Mouse (Mus musculus) embryonic facial prominence, embryonic 13.5 days (tissue): Measurements from ENCODE around the gene Nos3. TPM values are rescaled to one million over a fixed set of nuclear protein-coding genes. Genes with fewer than 3 reads are reported as not detected.

ENCODE experiments used
- ATAC-seq: fragments of 200-750 bp; cut with Nextera tagmentation; 2 replicates; pipeline ENCODE4 v1.8.0; 2017; ENCODE audit warnings: low read depth; ENCODE audit not compliant: insufficient number of reproducible peaks, insufficient read depth, low FRiP score, low TSS enrichment
- H3K27ac ChIP-seq: fragments of 300-500 bp; sonication (generic); 2 replicates; pipeline ENCODE4 v1.5.1; 2015; ENCODE audit warnings: moderate library complexity, mild to moderate bottlenecking, inconsistent platforms
- H3K27me3 ChIP-seq: fragments of 300-500 bp; sonication (generic); 2 replicates; pipeline ENCODE4 v1.6.1; 2015; ENCODE audit warnings: mild to moderate bottlenecking, inconsistent platforms
- H3K36me3 ChIP-seq: fragments of 300-500 bp; sonication (generic); 2 replicates; pipeline ENCODE4 v1.6.1; 2015; ENCODE audit warnings: mild to moderate bottlenecking, inconsistent platforms
- H3K4me1 ChIP-seq: fragments of 300-500 bp; sonication (generic); 2 replicates; pipeline ENCODE4 v1.6.1; 2015; ENCODE audit warnings: inconsistent platforms
- H3K4me2 ChIP-seq: fragments of 300-500 bp; sonication (generic); 2 replicates; pipeline ENCODE4 v1.6.1; 2015; ENCODE audit warnings: moderate library complexity, mild to moderate bottlenecking, inconsistent platforms
- H3K4me3 ChIP-seq: fragments of 300-500 bp; sonication (generic); 2 replicates; pipeline ENCODE4 v1.5.1; 2015; ENCODE audit warnings: mild to moderate bottlenecking, inconsistent platforms
- H3K9ac ChIP-seq: fragments of 300-500 bp; sonication (generic); 2 replicates; pipeline ENCODE4 v1.6.1; 2015; ENCODE audit warnings: mild to moderate bottlenecking, inconsistent platforms
- H3K9me3 ChIP-seq: fragments of 300-500 bp; sonication (generic); 2 replicates; pipeline ENCODE4 v1.6.1; 2016; ENCODE audit warnings: inconsistent platforms
- WGBS: fragments of 180-500 bp; shearing (Covaris S2); methylation state at CpG from one replicate; pipeline ENCODE4 v1.1.7; 2015; ENCODE audit warnings: mixed read lengths; 5-methylcytosine and 5-hydroxymethylcytosine counted together
- polyA plus RNA-seq: library from polyadenylated mRNA; unstranded; fragments of >200 nt; fragmentation: Nextera tagmentation; extraction: Ambion mirVana; gene quantifications from 2 replicates; pipeline ENCODE4 v1.2.1, GENCODE M21; 2015

The Nos3 gene
- polyA plus RNA-seq, 1 experiment from 2014 or later = 5.4 TPM

- Histone ChIP-seq H3K9me3 (no peaks in the 10 kb centered on the region), H3K27ac (peak overlapping the region; percentile 92), H3K36me3 (peaks cover 30% of the 10 kb centered on the region), H3K4me3 (peak overlapping the region; percentile 71), H3K4me1 (peaks cover 52% of the 10 kb centered on the region), H3K27me3 (no peaks in the 10 kb centered on the region), H3K4me2 (peak overlapping the region; percentile 85), H3K9ac (peak overlapping the region; percentile 85)
- WGBS = under 1% methylated on average over 56 of the region's 60 CpGs
- no peak for ATAC-seq
These were observed 60.3 kb downstream of the Nos3 start for GRCm38 (mm10) chr5:24424861-24425411.

DNA sequence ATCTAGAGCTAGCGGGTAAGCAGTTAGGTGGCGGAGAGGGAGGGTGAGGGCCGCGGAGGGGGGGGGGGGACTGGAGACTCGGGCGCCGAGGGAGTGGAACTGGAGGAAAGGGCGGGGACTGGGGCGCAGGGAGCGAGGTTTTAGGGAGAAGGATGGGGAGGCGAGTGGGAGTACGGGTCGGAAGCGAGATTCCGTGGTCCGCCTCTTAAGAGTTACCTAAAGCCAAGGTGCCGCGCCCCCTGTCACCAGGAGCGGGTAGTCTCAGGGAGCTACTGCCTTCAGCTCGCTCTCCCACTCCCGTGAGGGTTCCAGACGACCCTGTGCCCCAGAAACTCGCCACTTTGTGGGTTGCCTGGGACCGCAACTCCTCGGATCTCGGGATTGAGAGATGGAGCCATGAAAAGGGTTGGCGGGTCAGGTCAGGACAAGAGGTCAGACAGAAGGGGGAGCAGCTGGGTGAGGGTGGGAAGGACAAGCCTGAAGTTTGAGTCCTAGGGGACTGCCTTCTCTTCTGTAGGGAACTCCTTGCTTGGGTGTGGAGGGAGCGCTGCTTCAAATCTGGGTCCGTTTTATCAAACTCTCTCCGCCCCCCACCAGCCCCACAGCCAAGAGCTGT lies 60.9 kb downstream of the Nos3 start:
- H3K36me3 ChIP-seq = peaks cover 30% of the 10 kb centered on the region
- peak overlapping the region; percentile 92 for H3K27ac ChIP-seq
- H3K27me3 ChIP-seq = no peaks in the 10 kb centered on the region
- under 1% methylated on average over 30 of the region's 30 CpGs for WGBS
- H3K9ac ChIP-seq = peak overlapping the region; percentile 85
- H3K4me3 ChIP-seq = peak overlapping the region; percentile 71
- H3K9me3 ChIP-seq = no peaks in the 10 kb centered on the region
- peak overlapping the region; percentile 85 for H3K4me2 ChIP-seq
- H3K4me1 ChIP-seq = peaks cover 52% of the 10 kb centered on the region
- peak; percentile 27; the same call in 1 of the 2 replicates for ATAC-seq

GRCm38 (mm10) chr5:24426037-24426432 lies 61.4 kb downstream of the Nos3 start:
- Histone ChIP-seq H3K9me3 (no peaks in the 10 kb centered on the region), H3K36me3 (peaks cover 30% of the 10 kb centered on the region), H3K9ac (peak overlapping the region; percentile 85), H3K27ac (peak overlapping the region; percentile 92), H3K27me3 (no peaks in the 10 kb centered on the region), H3K4me2 (peak overlapping the region; percentile 85), H3K4me3 (peak overlapping the region; percentile 71), H3K4me1 (peaks cover 52% of the 10 kb centered on the region)
- 2% methylated on average over 10 of the region's 10 CpGs for WGBS
- ATAC-seq = no peak

DNA sequence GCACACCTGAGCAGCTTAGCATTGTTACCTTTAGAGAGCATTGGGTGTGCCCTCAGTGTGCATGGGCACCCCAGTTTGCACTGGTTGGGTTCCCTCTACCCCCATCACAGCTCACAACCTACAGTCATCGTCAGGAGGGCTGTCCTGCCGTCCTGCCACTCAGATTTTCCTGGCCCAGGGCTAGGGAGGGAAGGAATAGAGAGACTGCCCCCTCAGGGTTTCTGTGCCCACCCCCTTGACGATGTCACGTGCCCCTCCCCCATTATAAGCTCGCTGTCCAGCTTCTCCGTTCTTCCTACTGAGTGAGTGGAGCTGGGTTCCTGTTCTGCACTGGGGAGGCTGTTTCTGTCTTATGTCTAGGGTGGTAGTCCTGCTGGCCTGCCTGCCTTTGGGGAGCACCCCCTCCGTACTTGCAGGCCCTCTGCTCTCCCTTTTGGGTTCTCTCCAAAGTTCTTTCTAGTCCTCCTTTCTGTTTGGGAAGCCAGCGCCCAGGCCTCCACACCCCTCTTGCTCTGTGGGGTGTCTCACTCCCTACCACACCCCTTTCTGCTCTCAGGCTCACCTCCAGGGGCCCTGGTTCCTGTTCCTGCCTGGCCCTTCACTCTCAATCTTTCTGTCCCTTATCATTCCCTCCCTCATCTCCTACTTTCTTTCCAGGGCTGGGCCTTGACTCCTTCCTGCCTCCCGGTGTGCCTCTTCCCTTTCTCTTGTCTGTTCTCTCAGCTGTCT lies 62.1 kb downstream of the Nos3 start:
- Histone ChIP-seq H3K27me3 (no peaks in the 10 kb centered on the region), H3K4me3 (peak overlapping the region; percentile 71), H3K9ac (peak overlapping the region; percentile 85), H3K4me1 (peaks cover 52% of the 10 kb centered on the region), H3K9me3 (no peaks in the 10 kb centered on the region), H3K36me3 (peaks cover 30% of the 10 kb centered on the region), H3K27ac (0 out of 2 replicates have a peak overlapping the region, but pooled peaks have one; percentile 44), H3K4me2 (peak overlapping the region; percentile 85)
- WGBS = 10% methylated on average over 9 of the region's 9 CpGs
- ATAC-seq = no peak

DNA sequence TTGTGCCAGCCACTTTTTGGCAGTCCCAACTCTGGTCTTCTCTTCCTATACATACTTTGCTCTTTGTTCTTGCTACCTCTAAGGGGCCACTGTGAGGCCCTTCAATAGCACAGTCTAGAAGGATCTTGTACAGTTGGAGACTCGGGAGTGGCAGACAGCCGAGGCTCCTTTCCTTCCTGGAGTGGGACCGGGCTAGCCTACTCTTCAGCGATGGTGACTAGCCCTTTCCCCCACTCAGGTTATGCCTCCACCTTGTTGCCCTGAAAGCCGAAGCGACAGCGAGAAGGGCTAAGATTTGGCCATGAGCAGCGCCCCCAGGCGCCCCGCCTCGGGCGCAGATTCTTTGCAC lies 62.6 kb downstream of the Nos3 start:
- H3K4me2 ChIP-seq = peak overlapping the region; percentile 85
- peaks cover 50% of the 10 kb centered on the region for H3K4me1 ChIP-seq
- H3K4me3 ChIP-seq = peak overlapping the region; percentile 71
- no peak for ATAC-seq
- no peaks in the 10 kb centered on the region for H3K9me3 ChIP-seq
- H3K36me3 ChIP-seq = peaks cover 33% of the 10 kb centered on the region
- H3K27ac ChIP-seq = 0 out of 2 replicates have a peak overlapping the region, but pooled peaks have one; percentile 44
- no peaks in the 10 kb centered on the region for H3K27me3 ChIP-seq
- 14% methylated on average over 12 of the region's 12 CpGs for WGBS
- H3K9ac ChIP-seq = peak overlapping the region; percentile 85

GRCm38 (mm10) chr5:24427981-24428402 lies 63.4 kb downstream of the Nos3 start:
- no peak for ATAC-seq
- H3K4me3 ChIP-seq = peak overlapping the region; percentile 19

GRCm38 (mm10) chr5:24428596-24428995 lies 64.0 kb downstream of the Nos3 start:
- Histone ChIP-seq H3K4me1 (peaks cover 41% of the 10 kb centered on the region), H3K4me3 (peak overlapping the region; percentile 19; the same call in 1 of the 2 replicates), H3K27ac (peak overlapping the region; percentile 28; the same call in 1 of the 2 replicates), H3K9me3 (no peaks in the 10 kb centered on the region), H3K9ac (no peak overlapping the region; the same call in 1 of the 2 replicates), H3K36me3 (peaks cover 46% of the 10 kb centered on the region), H3K4me2 (peak overlapping the region; percentile 85), H3K27me3 (no peaks in the 10 kb centered on the region)
- no peak for ATAC-seq
- 18% methylated on average over 9 of the region's 9 CpGs for WGBS

More at GRCm38 (mm10) chr5:24427981-24428402, 63.4 kb downstream of the Nos3 start:
- Histone ChIP-seq H3K4me2 (peak overlapping the region; percentile 85), H3K9me3 (no peaks in the 10 kb centered on the region), H3K27me3 (no peaks in the 10 kb centered on the region), H3K9ac (0 out of 2 replicates have a peak overlapping the region, but pooled peaks have one; percentile 85), H3K36me3 (peaks cover 40% of the 10 kb centered on the region), H3K4me1 (peaks cover 42% of the 10 kb centered on the region), H3K27ac (peak overlapping the region; percentile 28; the same call in 1 of the 2 replicates)
- WGBS = 8% methylated on average over 15 of the region's 15 CpGs

- H3K9ac ChIP-seq = no peak overlapping the region
- H3K9me3 ChIP-seq = no peaks in the 10 kb centered on the region
- no peaks in the 10 kb centered on the region for H3K27me3 ChIP-seq
- no peak overlapping the region for H3K27ac ChIP-seq
- no peak overlapping the region for H3K4me3 ChIP-seq
- peaks cover 2% of the 10 kb centered on the region; the same call in 1 of the 2 replicates for H3K4me1 ChIP-seq
- 90% methylated on average over 8 of the region's 8 CpGs for WGBS
- H3K4me2 ChIP-seq = no peak overlapping the region
- peaks cover 91% of the 10 kb centered on the region for H3K36me3 ChIP-seq
- ATAC-seq = no peak; the same call in 1 of the 2 replicates
These were observed 69.4 kb downstream of the Nos3 start for GRCm38 (mm10) chr5:24433993-24434392.

Other genes with a start within 250 kb of the Nos3 start
- 20.2 and 21.0 TPM in 2 replicates for gene Nupl2, start 199.8 kb upstream of the Nos3 start, polyA plus RNA-seq
- 1.3 and 1.4 TPM in 2 replicates for gene Kcnh2, start 13.2 kb upstream of the Nos3 start, polyA plus RNA-seq
- gene Atg9b, start 27.3 kb downstream of the Nos3 start, polyA plus RNA-seq = 0.25 and 0.50 TPM in 2 replicates
- gene Abcb8, start 28.9 kb downstream of the Nos3 start, polyA plus RNA-seq = 39.9 and 44.9 TPM in 2 replicates
- gene Asic3, start 48.6 kb downstream of the Nos3 start, polyA plus RNA-seq = 3.3 and 3.5 TPM in 2 replicates
- 55.7 and 62.1 TPM in 2 replicates for gene Cdk5, start 58.7 kb downstream of the Nos3 start, polyA plus RNA-seq
- 41.0 and 41.2 TPM in 2 replicates for gene Slc4a2, start 59.0 kb downstream of the Nos3 start, polyA plus RNA-seq
- gene Fastk, start 80.5 kb downstream of the Nos3 start, polyA plus RNA-seq = 106 and 109 TPM in 2 replicates
- gene Tmub1, start 83.0 kb downstream of the Nos3 start, polyA plus RNA-seq = 20.2 and 22.8 TPM in 2 replicates
- 31.5 and 31.6 TPM in 2 replicates for gene Agap3, start 87.4 kb downstream of the Nos3 start, polyA plus RNA-seq
- 0.11 TPM in 1 of 2 replicates, not detected in the other for gene Gbx1, start 162.4 kb downstream of the Nos3 start, polyA plus RNA-seq
- gene Asb10, start 176.2 kb downstream of the Nos3 start, polyA plus RNA-seq = 0.56 and 0.63 TPM in 2 replicates
- gene 4931409K22Rik, start 192.0 kb downstream of the Nos3 start, polyA plus RNA-seq = 0.11 TPM in 1 of 2 replicates, not detected in the other
- gene Abcf2, start 212.7 kb downstream of the Nos3 start, polyA plus RNA-seq = 112 and 115 TPM in 2 replicates
- gene Chpf2, start 221.9 kb downstream of the Nos3 start, polyA plus RNA-seq = 24.2 and 26.4 TPM in 2 replicates